Mouse (Mus musculus) midbrain, embryonic 15.5 days (tissue): ENCODE data around the gene Olfr825. TPM values are rescaled to one million over a fixed set of nuclear protein-coding genes. Genes with fewer than 3 reads are reported as not detected.
"Not testable (repeated sequence)": the region's sequence is repeated elsewhere in the genome, so short reads cannot be mapped to it uniquely, and the experiment has no call there.

ENCODE experiments used
- ATAC-seq: fragments of 200-750 bp; cut with Nextera tagmentation; replicated peaks from 2 replicates; pipeline ENCODE4 v1.8.0; 2017; ENCODE audit warnings: moderate TSS enrichment
- H3K27ac ChIP-seq: fragments of 300-500 bp; sonication (generic); 2 replicates; pipeline ENCODE4 v1.5.1; 2015; ENCODE audit warnings: mild to moderate bottlenecking, inconsistent platforms
- H3K27me3 ChIP-seq: fragments of 300-500 bp; sonication (generic); replicated peaks from 2 replicates; pipeline ENCODE4 v1.6.1; 2015; ENCODE audit warnings: inconsistent platforms
- H3K36me3 ChIP-seq: fragments of 300-500 bp; sonication (generic); replicated peaks from 2 replicates; pipeline ENCODE4 v1.6.1; 2015; ENCODE audit warnings: inconsistent platforms
- H3K4me1 ChIP-seq: fragments of 300-500 bp; sonication (generic); 2 replicates; pipeline ENCODE4 v1.6.1; 2015; ENCODE audit warnings: inconsistent platforms
- H3K4me2 ChIP-seq: fragments of 300-500 bp; sonication (generic); 2 replicates; pipeline ENCODE4 v1.6.1; 2015; ENCODE audit warnings: inconsistent platforms, mild to moderate bottlenecking, moderate library complexity
- H3K4me3 ChIP-seq: fragments of 300-500 bp; sonication (generic); 2 replicates; pipeline ENCODE4 v1.5.1; 2015; ENCODE audit warnings: mild to moderate bottlenecking, inconsistent platforms
- H3K9ac ChIP-seq: fragments of 300-500 bp; sonication (generic); 2 replicates; pipeline ENCODE4 v1.6.1; 2015; ENCODE audit warnings: mild to moderate bottlenecking, inconsistent platforms
- H3K9me3 ChIP-seq: fragments of 300-500 bp; sonication (generic); 2 replicates; pipeline ENCODE4 v1.6.1; 2016; ENCODE audit warnings: inconsistent platforms
- WGBS: fragments of 180-500 bp; shearing (Covaris S2); methylation state at CpG from one replicate; pipeline ENCODE4 v1.1.7; 2015; ENCODE audit warnings: mixed read lengths; 5-methylcytosine and 5-hydroxymethylcytosine counted together
- polyA plus RNA-seq: library from polyadenylated mRNA; unstranded; fragments of >200 nt; fragmentation: Nextera tagmentation; extraction: Ambion mirVana; gene quantifications from 2 replicates; pipeline ENCODE4 v1.2.1, GENCODE M21; 2015

Gene Olfr825
- polyA plus RNA-seq, result not detected in 2 replicates

- Histone ChIP-seq H3K27ac (no peak within 1 kb of the TSS), H3K4me1 (no peaks in the 10 kb centered on the region), H3K9me3 (no peaks in the 10 kb centered on the region), H3K4me3 (no peak within 1 kb of the TSS), H3K27me3 (no peaks in the 10 kb centered on the region), H3K36me3 (no peaks in the 10 kb centered on the region), H3K4me2 (no peak within 1 kb of the TSS), H3K9ac (no peak within 1 kb of the TSS)
- ATAC-seq, result no peak
Measured at GRCm38 (mm10) chr10:130166666-130167065, at the start of gene Olfr825. Olfr825 (minus strand) TSS chr10:130166766.

GRCm38 (mm10) chr10:130214303-130214702, 47.7 kb upstream of the Olfr825 start, which contains the start of gene Olfr827:
Olfr827 (minus strand) TSS chr10:130214403.
- Histone ChIP-seq H3K9me3 (no peaks in the 10 kb centered on the region), H3K27ac (no peak within 1 kb of the TSS), H3K9ac (no peak within 1 kb of the TSS), H3K4me1 (no peaks in the 10 kb centered on the region), H3K36me3 (no peaks in the 10 kb centered on the region), H3K4me3 (no peak within 1 kb of the TSS), H3K4me2 (no peak within 1 kb of the TSS), H3K27me3 (no peaks in the 10 kb centered on the region)
- no peak for ATAC-seq
- WGBS, result 100% methylated on average over 1 of the region's 1 CpGs

GRCm38 (mm10) chr10:130184086-130184485, 17.5 kb upstream of the Olfr825 start, which contains the start of gene Olfr826:
Olfr826 (minus strand) TSS chr10:130184186.
- WGBS, result 78% methylated on average over 1 of the region's 1 CpGs

GRCm38 (mm10) chr10:130165196-130165595, 1.4 kb downstream of the Olfr825 start:
- H3K9ac ChIP-seq, result no peak overlapping the region
- H3K4me1 ChIP-seq, result no peaks in the 10 kb centered on the region
- H3K9me3 ChIP-seq, result no peaks in the 10 kb centered on the region
- ATAC-seq, result no peak
- no peak overlapping the region for H3K4me3 ChIP-seq
- H3K27ac ChIP-seq, result no peak overlapping the region
- H3K4me2 ChIP-seq, result no peak overlapping the region
- H3K36me3 ChIP-seq, result no peaks in the 10 kb centered on the region
- no peaks in the 10 kb centered on the region for H3K27me3 ChIP-seq

More at GRCm38 (mm10) chr10:130184086-130184485, 17.5 kb upstream of the Olfr825 start, which contains the start of gene Olfr826:
- Histone ChIP-seq H3K36me3 (no peaks in the 10 kb centered on the region), H3K4me2 (no peak within 1 kb of the TSS), H3K9ac (no peak within 1 kb of the TSS), H3K4me1 (no peaks in the 10 kb centered on the region), H3K4me3 (no peak within 1 kb of the TSS), H3K9me3 (no peaks in the 10 kb centered on the region), H3K27me3 (no peaks in the 10 kb centered on the region), H3K27ac (no peak within 1 kb of the TSS)
- no peak for ATAC-seq

GRCm38 (mm10) chr10:130144121-130144520, 22.4 kb downstream of the Olfr825 start:
- no peaks in the 10 kb centered on the region for H3K4me1 ChIP-seq
- WGBS, result 85% methylated on average over 5 of the region's 5 CpGs
- no peak for ATAC-seq

GRCm38 (mm10) chr10:130142481-130142880, 24.1 kb downstream of the Olfr825 start:
- not testable (repeated sequence) for H3K4me3 ChIP-seq, H3K36me3 ChIP-seq, H3K9me3 ChIP-seq, H3K4me2 ChIP-seq, H3K9ac ChIP-seq, H3K27ac ChIP-seq, H3K27me3 ChIP-seq, H3K4me1 ChIP-seq, ATAC-seq
- whole genome bisulfite sequencing, result 90% methylated on average over 5 of the region's 5 CpGs

More at GRCm38 (mm10) chr10:130144121-130144520, 22.4 kb downstream of the Olfr825 start:
- Histone ChIP-seq H3K4me2 (no peak overlapping the region), H3K27me3 (no peaks in the 10 kb centered on the region), H3K4me3 (no peak overlapping the region), H3K9me3 (no peaks in the 10 kb centered on the region), H3K9ac (no peak overlapping the region), H3K36me3 (no peaks in the 10 kb centered on the region), H3K27ac (no peak overlapping the region)

- no peak overlapping the region for H3K9ac ChIP-seq
- H3K4me2 ChIP-seq, result no peak overlapping the region
- H3K36me3 ChIP-seq, result no peaks in the 10 kb centered on the region
- H3K4me1 ChIP-seq, result no peaks in the 10 kb centered on the region
- H3K4me3 ChIP-seq, result no peak overlapping the region
- no peaks in the 10 kb centered on the region for H3K27me3 ChIP-seq
- no peak overlapping the region for H3K27ac ChIP-seq
- no peaks in the 10 kb centered on the region for H3K9me3 ChIP-seq
- no peak for ATAC-seq
Measured at GRCm38 (mm10) chr10:130134811-130135210, 31.8 kb downstream of the Olfr825 start.

GRCm38 (mm10) chr10:130129900-130130299, 36.7 kb downstream of the Olfr825 start, which contains the start of gene Olfr824:
Olfr824 (minus strand) TSS chr10:130130000.
- not testable (repeated sequence) for H3K4me1 ChIP-seq, H3K27ac ChIP-seq, H3K4me2 ChIP-seq, H3K27me3 ChIP-seq, ATAC-seq, H3K9ac ChIP-seq, H3K9me3 ChIP-seq, H3K36me3 ChIP-seq, H3K4me3 ChIP-seq

- WGBS, result 54% methylated on average over 3 of the region's 3 CpGs
- H3K27me3 ChIP-seq, H3K9me3 ChIP-seq, H3K4me3 ChIP-seq, H3K27ac ChIP-seq, H3K9ac ChIP-seq, H3K4me2 ChIP-seq, ATAC-seq, H3K36me3 ChIP-seq, H3K4me1 ChIP-seq: not testable (repeated sequence)
Measured at GRCm38 (mm10) chr10:130116045-130116444, 50.5 kb downstream of the Olfr825 start.

- 80% methylated on average over 1 of the region's 1 CpGs for WGBS
Measured at GRCm38 (mm10) chr10:130115283-130115682, 51.3 kb downstream of the Olfr825 start, which contains the start of gene Olfr823. Olfr823 (minus strand) TSS chr10:130115383.

More at GRCm38 (mm10) chr10:130115283-130115682, 51.3 kb downstream of the Olfr825 start, which contains the start of gene Olfr823:
- not testable (repeated sequence) for H3K4me2 ChIP-seq, H3K9ac ChIP-seq, ATAC-seq, H3K27ac ChIP-seq, H3K9me3 ChIP-seq, H3K4me3 ChIP-seq, H3K36me3 ChIP-seq, H3K4me1 ChIP-seq, H3K27me3 ChIP-seq

Other genes with a start within 250 kb of the Olfr825 start
- gene Olfr818, start 217.7 kb downstream of the Olfr825 start, polyA plus RNA-seq, result not detected in 2 replicates
- gene Olfr819, start 199.5 kb downstream of the Olfr825 start, polyA plus RNA-seq, result not detected in 2 replicates
- gene Olfr247, start 190.6 kb downstream of the Olfr825 start, polyA plus RNA-seq, result not detected in 2 replicates
- gene Gm10310, start 181.7 kb downstream of the Olfr825 start, polyA plus RNA-seq, result not detected in 2 replicates
- gene Olfr820, start 154.1 kb downstream of the Olfr825 start, polyA plus RNA-seq, result not detected in 2 replicates
- not detected in 2 replicates for gene Olfr821, start 136.4 kb downstream of the Olfr825 start, polyA plus RNA-seq
- not detected in 2 replicates for gene Olfr822, start 95.6 kb downstream of the Olfr825 start, polyA plus RNA-seq
- gene Olfr823, start 51.4 kb downstream of the Olfr825 start, polyA plus RNA-seq, result not detected in 2 replicates
- gene Olfr824, start 36.8 kb downstream of the Olfr825 start, polyA plus RNA-seq, result not detected in 2 replicates
- gene Olfr826, start 17.4 kb upstream of the Olfr825 start, polyA plus RNA-seq, result not detected in 2 replicates
- gene Olfr827, start 47.6 kb upstream of the Olfr825 start, polyA plus RNA-seq, result not detected in 2 replicates
- 1.9 and 2.8 TPM in 2 replicates for gene Neurod4, start 113.5 kb upstream of the Olfr825 start, polyA plus RNA-seq
- gene Tespa1, start 156.1 kb upstream of the Olfr825 start, polyA plus RNA-seq, result 0.18 TPM in 1 of 2 replicates, not detected in the other
- 0.03 and 0.05 TPM in 2 replicates for gene Vmn2r84, start 227.6 kb upstream of the Olfr825 start, polyA plus RNA-seq